Mouse (Mus musculus): Measurements from ENCODE around the gene Aqp11.

Aqp11 gene

GRCm38 (mm10) chr7:97747176-97747707, 9.2 kb upstream of the Aqp11 start:
- DNase-seq: no peak

- peak; percentile 81 for DNase-seq
Measured at GRCm38 (mm10) chr7:97745299-97745698, 7.2 kb upstream of the Aqp11 start.

DNA sequence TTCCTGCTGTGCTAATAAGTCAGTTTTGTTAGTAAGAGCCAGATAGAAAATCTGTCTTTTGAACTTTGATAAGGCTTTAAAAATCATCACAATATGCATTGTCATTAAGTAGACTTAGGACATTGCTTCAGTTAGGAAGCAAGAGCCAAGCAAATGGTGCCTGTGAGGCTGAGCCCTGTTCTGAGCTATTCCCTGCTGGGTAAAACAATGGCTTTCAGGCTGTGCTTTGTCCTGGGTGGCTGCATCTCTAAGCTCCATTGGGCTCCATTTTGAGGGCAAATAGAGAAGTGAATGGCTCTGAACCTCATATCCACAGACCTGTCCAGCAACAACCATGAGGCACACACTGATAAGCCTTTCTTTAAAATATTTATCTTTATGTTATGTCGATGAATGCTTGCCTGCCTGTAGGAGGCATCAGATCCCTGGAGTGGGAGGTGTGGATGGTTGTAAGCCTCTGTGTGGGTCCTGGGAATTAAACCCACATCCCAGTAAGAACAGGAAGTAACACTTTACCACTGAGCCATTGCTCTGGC, 3.7 kb upstream of the Aqp11 start:
- no peak for DNase-seq

- peak; percentile 60 for DNase-seq
Measured at GRCm38 (mm10) chr7:97740948-97741347, 2.9 kb upstream of the Aqp11 start.

GRCm38 (mm10) chr7:97737256-97737637, 842 bp downstream of the Aqp11 start:
- no peak for DNase-seq

GRCm38 (mm10) chr7:97735886-97736420, 2.1 kb downstream of the Aqp11 start:
- DNase-seq: peak; percentile 65

- no peak for DNase-seq
Measured at GRCm38 (mm10) chr7:97735021-97735420, 3.1 kb downstream of the Aqp11 start.

DNA sequence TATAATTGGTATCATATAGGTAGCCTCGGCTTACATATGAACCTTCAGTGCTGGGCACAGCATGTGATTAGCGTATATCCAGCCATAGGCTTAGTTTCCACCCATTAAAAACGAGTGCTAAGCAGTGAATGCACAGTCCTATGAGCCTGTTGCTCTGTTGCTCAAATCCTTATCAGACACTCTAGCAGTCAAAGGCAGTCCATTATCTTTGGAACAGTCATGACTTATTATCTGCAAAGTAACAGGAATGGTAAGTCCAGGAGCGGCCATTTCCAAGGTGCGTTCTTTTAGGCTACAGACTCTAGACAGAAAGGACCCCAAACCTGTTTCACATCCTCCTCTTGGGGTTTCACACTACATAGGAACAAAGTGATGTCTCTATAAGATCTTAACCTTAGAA, 4.5 kb downstream of the Aqp11 start:
- no peak for DNase-seq

DNA sequence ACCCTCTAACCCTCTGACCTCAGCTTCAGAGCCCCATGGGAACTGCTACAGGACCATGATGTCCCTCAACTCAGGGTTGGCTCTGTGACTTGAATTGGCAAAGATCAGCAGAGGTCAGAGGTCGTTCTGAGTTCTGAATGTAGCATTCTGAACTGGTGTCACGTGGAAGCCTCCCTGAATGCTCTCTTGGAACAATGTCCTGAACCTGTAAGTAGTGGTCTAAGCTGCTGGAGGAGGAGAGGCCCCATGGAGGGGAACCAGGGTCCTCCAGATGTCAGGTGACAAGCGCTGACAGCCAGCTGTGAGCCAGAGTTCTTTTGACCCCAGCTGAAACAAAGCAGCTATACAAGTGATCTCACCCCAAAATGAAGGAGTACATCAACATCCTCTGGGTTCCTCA, 7.7 kb downstream of the Aqp11 start:
- no peak for DNase-seq

DNA sequence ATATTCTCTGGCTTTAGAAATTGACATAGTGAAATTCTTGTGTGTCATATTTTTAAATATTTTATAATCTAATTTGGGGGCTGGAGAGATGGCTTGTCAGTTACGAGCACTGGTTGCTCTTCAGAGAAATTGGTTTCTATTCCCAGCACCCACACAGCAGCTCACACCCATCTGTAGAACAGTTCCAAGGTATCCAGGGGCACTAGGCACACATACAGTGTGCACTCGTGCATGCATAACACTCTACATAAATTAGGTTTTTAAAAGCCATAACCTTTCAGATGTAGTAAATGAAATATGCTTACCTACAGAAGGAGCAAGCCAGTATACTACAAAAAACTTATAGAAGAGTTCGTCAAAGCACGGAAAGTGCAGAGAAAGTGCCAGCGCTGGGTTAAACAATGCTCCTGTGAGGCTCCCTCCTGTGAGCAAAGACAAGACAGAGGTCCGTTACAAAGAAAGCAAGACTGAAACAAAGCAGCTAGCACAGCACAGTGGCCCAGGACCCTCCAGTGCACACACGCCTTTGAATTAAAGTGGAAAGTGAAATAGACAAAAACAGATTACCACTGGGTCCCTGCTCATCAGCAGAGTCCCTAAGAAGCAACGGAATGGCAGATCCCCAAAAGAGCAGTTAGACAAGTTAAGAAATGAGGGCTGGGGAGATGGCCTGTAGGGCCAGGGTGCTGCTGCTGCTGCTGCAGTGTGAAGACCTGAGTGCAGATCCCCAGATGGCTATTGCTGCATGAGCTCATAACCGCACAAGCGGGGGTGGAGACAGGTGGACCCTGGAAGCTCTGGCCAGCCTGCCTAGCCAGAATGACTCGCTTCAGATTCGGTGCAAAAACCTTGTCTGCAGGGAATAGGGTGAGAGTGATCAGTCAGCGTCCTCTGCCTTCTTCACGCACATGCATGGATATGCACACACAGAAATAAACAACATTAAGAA, 9.1 kb downstream of the Aqp11 start:
- no peak for DNase-seq

DNA sequence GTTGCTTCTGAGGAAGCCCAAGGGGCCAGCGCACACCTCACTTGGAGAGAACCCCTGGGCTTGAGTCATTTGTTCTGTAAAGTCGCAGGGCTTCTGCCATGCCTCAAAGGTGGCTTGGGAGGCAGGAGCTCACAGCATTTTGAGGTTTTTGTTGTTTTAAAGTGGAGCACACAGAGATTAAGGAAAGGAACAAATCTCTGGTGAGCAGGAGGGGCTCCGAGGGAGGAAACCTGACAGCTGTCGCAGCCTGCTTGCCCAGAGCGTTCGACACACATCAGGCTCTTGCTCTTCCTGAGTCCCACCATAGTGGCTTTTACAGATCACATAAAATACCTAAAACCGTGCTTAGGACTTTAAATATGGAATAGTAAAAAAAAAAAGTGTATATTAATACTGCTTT, 11.3 kb downstream of the Aqp11 start:
- no peak for DNase-seq

DNA sequence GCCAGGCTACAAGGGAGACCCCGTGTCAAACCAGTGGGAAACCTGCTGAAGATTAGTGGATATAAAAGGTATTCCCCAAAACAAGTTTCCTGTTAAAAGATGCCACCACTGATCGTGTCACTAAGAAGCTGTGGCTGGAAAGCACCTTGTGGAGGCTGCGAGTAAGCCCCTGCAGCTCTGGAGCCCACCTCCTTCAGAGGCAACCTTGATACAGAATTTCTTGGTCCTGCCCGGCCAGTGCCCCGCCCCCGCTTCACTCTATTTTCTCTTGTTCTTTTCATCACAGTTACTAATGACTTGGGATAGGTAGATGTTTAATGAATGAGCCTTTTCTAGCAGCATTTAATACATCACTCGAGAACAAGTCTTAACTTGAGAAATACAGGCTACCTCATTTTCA, 12.0 kb downstream of the Aqp11 start:
- DNase-seq: no peak

DNA sequence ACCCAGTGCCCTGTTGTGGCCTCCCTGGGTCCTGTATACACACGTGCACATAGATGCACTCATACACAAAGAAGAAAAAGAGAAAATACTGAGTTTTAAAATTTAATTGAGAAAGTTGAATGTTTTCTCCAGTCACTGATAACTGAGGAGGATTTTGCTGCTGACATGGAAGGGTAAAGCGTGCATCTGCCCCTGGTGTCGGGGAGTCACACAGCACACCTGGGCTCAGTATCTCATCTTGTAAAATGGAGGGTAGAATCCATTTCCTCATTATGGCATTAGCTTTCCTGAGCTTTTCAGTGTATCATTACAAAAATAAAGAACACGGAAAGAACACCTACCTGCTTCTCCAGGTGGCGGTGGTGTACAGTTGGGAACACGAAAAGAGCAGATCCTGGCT, 12.7 kb downstream of the Aqp11 start:
- DNase-seq: no peak

GRCm38 (mm10) chr7:97723646-97724538, 14.2 kb downstream of the Aqp11 start:
- DNase-seq: no peak

- no peak for DNase-seq
Measured at GRCm38 (mm10) chr7:97722278-97722918, 15.7 kb downstream of the Aqp11 start.

GRCm38 (mm10) chr7:97720109-97720508, 18.0 kb downstream of the Aqp11 start:
- DNase-seq: no peak

GRCm38 (mm10) chr7:97719078-97719477, 19.0 kb downstream of the Aqp11 start:
- DNase-seq: no peak

DNA sequence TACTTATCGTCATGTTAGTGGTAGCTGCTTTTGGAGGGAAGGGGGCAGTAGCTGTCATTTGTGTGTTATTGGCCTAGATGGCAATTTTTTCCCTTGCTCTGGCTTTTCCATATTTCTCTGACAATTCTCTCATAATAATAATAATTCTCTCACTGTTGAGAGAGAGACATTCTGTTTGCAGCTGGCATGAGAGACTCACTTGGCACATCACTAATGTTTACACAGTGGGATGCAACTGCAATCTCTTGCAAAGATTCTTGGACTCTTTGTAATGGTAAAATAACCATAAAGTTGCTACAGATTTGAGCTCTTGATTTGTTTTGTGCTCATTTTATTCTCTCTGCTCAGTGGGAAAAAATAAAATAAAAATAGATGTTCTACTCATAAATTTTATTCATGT, 20.8 kb downstream of the Aqp11 start:
- DNase-seq: no peak

GRCm38 (mm10) chr7:97714651-97715050, 23.4 kb downstream of the Aqp11 start:
- no peak for DNase-seq

GRCm38 (mm10) chr7:97709204-97709603, 28.9 kb downstream of the Aqp11 start:
- no peak for DNase-seq

DNA sequence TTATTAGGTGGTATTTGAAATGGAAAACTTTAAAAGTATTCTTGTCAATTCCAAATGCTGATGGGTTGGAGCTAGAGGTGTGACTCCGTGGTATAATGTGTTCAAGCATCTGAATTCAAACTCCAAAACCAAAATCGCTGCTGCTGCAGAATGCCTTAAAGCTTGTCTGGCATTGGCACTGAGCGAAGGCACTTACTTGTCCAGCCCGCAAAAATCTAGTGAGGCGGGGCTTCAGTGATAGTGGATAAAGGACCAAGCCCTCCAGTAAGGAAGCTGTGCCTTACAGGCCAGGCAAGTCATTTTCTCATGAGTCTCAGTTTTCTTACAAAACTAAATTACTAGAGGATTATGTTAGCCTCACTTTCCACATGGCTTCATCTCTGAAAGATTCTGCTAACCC, 30.3 kb downstream of the Aqp11 start:
- no peak for DNase-seq

DNA sequence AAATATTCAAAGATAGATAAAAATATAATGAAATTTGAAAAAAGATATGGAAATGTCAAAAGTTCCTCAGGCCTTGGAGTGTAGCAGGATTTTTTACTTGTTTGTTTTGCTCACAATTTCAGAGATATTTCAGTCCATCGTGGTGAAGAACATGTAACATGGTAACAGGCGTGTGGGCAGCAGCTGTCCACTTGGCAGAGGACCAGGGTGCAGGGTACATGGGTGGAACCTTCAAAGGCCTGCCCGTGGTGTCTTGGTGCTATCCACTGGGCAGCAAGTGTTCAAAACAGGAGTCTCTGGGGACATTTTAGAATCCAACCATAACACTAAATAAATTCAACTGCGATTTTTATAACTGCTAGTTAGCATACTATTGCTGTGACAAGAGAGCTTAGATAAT, 31.0 kb downstream of the Aqp11 start:
- no peak for DNase-seq
